Mouse (Mus musculus): ENCODE data around the gene Wdr70. TPM values are rescaled to one million over a fixed set of nuclear protein-coding genes. Genes with fewer than 3 reads are reported as not detected.

Gene Wdr70
- total and polyA plus RNA-seq, 3 experiments = 21.9 to 37.1 (median 23.6) TPM

- dilution Hi-C loops (cut with MboI; ENCODE audit: extremely low pct_ligation_motif_present, extremely low pct_unique_long_range_greater_than_20kb, low sequenced_read_pairs) (no loop called here), in situ Hi-C loops (cut with MboI; ENCODE audit: low pct_ligation_motif_present, low pct_unique_long_range_greater_than_20kb, low sequenced_read_pairs) (no loop called here)
- no peak overlapping the region for H3K27ac ChIP-seq (ENCODE audit: insufficient read depth, low read depth)
- no peaks in the 10 kb centered on the region for H3K27me3 ChIP-seq (replicated peaks)
- TF ChIP-seq JUND (conservative IDR thresholded peaks at IDR 0.05; ENCODE audit: low read depth, low read length) (no peak), ELF1 (IDR thresholded peaks at IDR 0.05; ENCODE audit: low read depth, low read length) (no peak), USF1 (IDR thresholded peaks at IDR 0.05; ENCODE audit: low read depth, low read length) (no peak), TBP (conservative IDR thresholded peaks at IDR 0.05; ENCODE audit: low read depth, low read length) (no peak), PAX5 (IDR thresholded peaks at IDR 0.05; ENCODE audit: low read length) (no peak), NELFE (IDR thresholded peaks at IDR 0.05; ENCODE audit: low read depth, low read length) (no peak), USF2 (conservative IDR thresholded peaks at IDR 0.05; ENCODE audit: low read depth, low read length) (no peak), BHLHE40 (IDR thresholded peaks at IDR 0.05; ENCODE audit: low read depth, low read length) (no peak), MYC (IDR thresholded peaks at IDR 0.05; ENCODE audit: low read depth, low read length) (no peak), MAX (IDR thresholded peaks at IDR 0.05; ENCODE audit: low read length) (no peak), MXI1 (IDR thresholded peaks at IDR 0.05; ENCODE audit: low read depth, low read length) (no peak)
- no peak overlapping the region for H3K4me3 ChIP-seq (replicated peaks in 1 of 3; ENCODE audit: low read depth in 2 of 3, low read length in 2 of 3, poor library complexity in 1 of 3)
- H3K79me2 ChIP-seq (replicated peaks; ENCODE audit: control insufficient read depth, extremely low read depth, insufficient read depth, poor library complexity, severe bottlenecking) = no peaks in the 10 kb centered on the region
- H3K4me1 ChIP-seq (ENCODE audit: control insufficient read depth in 1 of 2, insufficient read depth in 2 of 2) = no peaks in the 10 kb centered on the region
- H3K4me2 ChIP-seq (ENCODE audit: insufficient read depth, low read depth, poor library complexity, severe bottlenecking) = no peak overlapping the region
- no peaks in the 10 kb centered on the region for H3K9me3 ChIP-seq (replicated peaks; ENCODE audit: low read length)
- H3K36me3 ChIP-seq (replicated peaks in 1 of 2; ENCODE audit: control insufficient read depth in 1 of 2, insufficient read depth in 1 of 2, low read length in 1 of 2) = peaks cover 0 to 39% of the 10 kb centered on the region in 2 experiments
- H3K9ac ChIP-seq (ENCODE audit: insufficient read depth, low read depth) = no peak overlapping the region
- no peak for DNase-seq (ENCODE audit: extremely low read depth)
Measured at GRCm38 (mm10) chr15:7888617-7889361, 210.2 kb downstream of the Wdr70 start.

- no peak for DNase-seq (ENCODE audit: extremely low read depth)
- H3K9ac ChIP-seq (ENCODE audit: insufficient read depth, low read depth) = no peak overlapping the region
- H3K27me3 ChIP-seq (replicated peaks) = no peaks in the 10 kb centered on the region
- H3K9me3 ChIP-seq (replicated peaks; ENCODE audit: low read length) = peaks cover 3% of the 10 kb centered on the region
- no peaks in the 10 kb centered on the region for H3K79me2 ChIP-seq (replicated peaks; ENCODE audit: control insufficient read depth, extremely low read depth, insufficient read depth, poor library complexity, severe bottlenecking)
- no peak overlapping the region for H3K4me3 ChIP-seq (replicated peaks in 1 of 3; ENCODE audit: low read depth in 2 of 3, low read length in 2 of 3, poor library complexity in 1 of 3)
- TF ChIP-seq CHD1 (IDR thresholded peaks at IDR 0.05; ENCODE audit: low read depth, low read length) (no peak), CHD2 (IDR thresholded peaks at IDR 0.05; ENCODE audit: low read length) (no peak), MAX (IDR thresholded peaks at IDR 0.05; ENCODE audit: low read length) (no peak), NELFE (IDR thresholded peaks at IDR 0.05; ENCODE audit: low read depth, low read length) (no peak), RAD21 (IDR thresholded peaks at IDR 0.05; ENCODE audit: low read depth, low read length) (no peak), USF2 (conservative IDR thresholded peaks at IDR 0.05; ENCODE audit: low read depth, low read length) (no peak), CTCF (conservative IDR thresholded peaks at IDR 0.05 in 1 of 2, IDR thresholded peaks at IDR 0.05 in 1 of 2; ENCODE audit: low read depth in 2 of 2, low read length in 2 of 2) (no peak), UBTF (IDR thresholded peaks at IDR 0.05; ENCODE audit: low read depth, low read length) (no peak), ZNF384 (IDR thresholded peaks at IDR 0.05; ENCODE audit: low read depth, low read length) (no peak), ZC3H11A (IDR thresholded peaks at IDR 0.05; ENCODE audit: low read depth, low read length) (no peak), NRF1 (IDR thresholded peaks at IDR 0.05; ENCODE audit: low read depth, low read length) (no peak), ELF1 (IDR thresholded peaks at IDR 0.05; ENCODE audit: low read depth, low read length) (no peak), IRF4 (IDR thresholded peaks at IDR 0.05; ENCODE audit: low read depth, low read length) (no peak)
- no peaks in the 10 kb centered on the region for H3K4me1 ChIP-seq (ENCODE audit: control insufficient read depth in 1 of 2, insufficient read depth in 2 of 2)
- no peak overlapping the region for H3K27ac ChIP-seq (ENCODE audit: insufficient read depth, low read depth)
- H3K36me3 ChIP-seq (replicated peaks in 1 of 2; ENCODE audit: control insufficient read depth in 1 of 2, insufficient read depth in 1 of 2, low read length in 1 of 2) = peaks cover 3 to 46% of the 10 kb centered on the region in 2 experiments
- H3K4me2 ChIP-seq (ENCODE audit: insufficient read depth, low read depth, poor library complexity, severe bottlenecking) = no peak overlapping the region
- dilution Hi-C loops (cut with MboI; ENCODE audit: extremely low pct_ligation_motif_present, extremely low pct_unique_long_range_greater_than_20kb, low sequenced_read_pairs) (no loop called here), in situ Hi-C loops (cut with MboI; ENCODE audit: low pct_ligation_motif_present, low pct_unique_long_range_greater_than_20kb, low sequenced_read_pairs) (no loop called here)
Measured at GRCm38 (mm10) chr15:7886591-7886990, 212.4 kb downstream of the Wdr70 start.
